Mouse (Mus musculus) cortical plate, adult 2 months (tissue): ENCODE measurements around the gene Rs1. TPM values are rescaled to one million over a fixed set of nuclear protein-coding genes. Genes with fewer than 3 reads are reported as not detected.

ENCODE experiments used
- H3K27ac ChIP-seq: fragments of 200-500 bp; 2 replicates; pipeline ENCODE4 v1.5.1; 2012; ENCODE audit warnings: low read length, control low read depth, inconsistent platforms; ENCODE audit not compliant: insufficient read depth
- H3K4me1 ChIP-seq: fragments of 200-500 bp; 2 replicates; pipeline ENCODE4 v1.6.1; 2011; ENCODE audit warnings: low read length; ENCODE audit not compliant: control insufficient read depth, insufficient read depth
- H3K4me3 ChIP-seq: fragments of 200-500 bp; 2 replicates; pipeline ENCODE4 v1.5.1; 2011; ENCODE audit warnings: mild to moderate bottlenecking, low read length, control low read depth; ENCODE audit not compliant: insufficient read depth
- CTCF ChIP-seq: fragments of 200-500 bp; IDR thresholded peaks from 2 replicates; pipeline ENCODE4 v1.5.1; 2011; ENCODE audit warnings: mild to moderate bottlenecking, control low read depth, low read length; ENCODE audit not compliant: insufficient read depth; ENCODE audit errors: extremely low read depth
- POLR2A ChIP-seq: fragments of 200-500 bp; IDR thresholded peaks from 2 replicates; pipeline ENCODE4 v1.6.1; 2011; ENCODE audit warnings: mild to moderate bottlenecking, low read length, control low read depth; ENCODE audit not compliant: insufficient read depth; ENCODE audit errors: extremely low read depth
- polyA plus RNA-seq: library from polyadenylated mRNA; depleted of rRNA; stranded (reverse); fragments of >200 nt; gene quantifications from 2 replicates; pipeline ENCODE4 v1.2.3, GENCODE M21; 2012; rRNA removed

Gene Rs1
- polyA plus RNA-seq, 1 experiment, result 0.06 TPM

- Histone ChIP-seq H3K27ac (0 out of 2 replicates have a peak overlapping the region, but pooled peaks have one; percentile 17), H3K4me1 (peaks cover 2% of the 10 kb centered on the region), H3K4me3 (no peak overlapping the region)
- TF ChIP-seq POLR2A, result no peak
Observed at GRCm38 (mm10) chrX:160804409-160805150, 36.8 kb downstream of the Rs1 start.

- H3K4me1 ChIP-seq, result peaks cover 2% of the 10 kb centered on the region
- no peak overlapping the region for H3K27ac ChIP-seq
- TF ChIP-seq POLR2A (no peak), CTCF (no peak)
- H3K4me3 ChIP-seq, result no peak overlapping the region
Observed at GRCm38 (mm10) chrX:160808226-160808625, 40.4 kb downstream of the Rs1 start.

Other genes with a start within 250 kb of the Rs1 start
- gene Ppef1, start 32.2 kb upstream of the Rs1 start, polyA plus RNA-seq, result 0.32 and 1.0 TPM in 2 replicates
- gene Gja6, start 139.0 kb downstream of the Rs1 start, polyA plus RNA-seq, result 0.95 and 1.2 TPM in 2 replicates
- 38.8 and 39.7 TPM in 2 replicates for gene Cdkl5, start 226.7 kb downstream of the Rs1 start, polyA plus RNA-seq